In the genomic region with DNA sequence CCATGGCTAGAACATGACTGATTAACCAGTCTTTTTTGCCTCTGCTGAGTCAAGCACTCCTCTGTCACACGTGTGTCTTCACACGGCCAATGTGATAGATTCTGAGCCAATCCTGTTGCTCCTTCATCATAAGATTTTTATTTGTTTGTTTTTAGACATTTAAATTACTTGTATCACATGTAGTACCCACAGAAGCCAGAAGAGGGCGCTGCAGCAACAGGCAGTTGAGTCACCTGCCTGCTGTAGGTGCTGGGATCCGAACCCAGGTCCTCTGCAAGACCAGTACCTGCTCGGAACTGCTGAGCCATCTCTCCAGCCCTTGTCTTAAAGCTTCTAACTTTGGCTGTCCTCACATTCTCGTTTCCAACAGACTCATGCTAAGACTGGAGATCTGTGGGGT, we compare ENCODE assay signal across 17 mouse cellular contexts. TPM values are rescaled to one million over a fixed set of nuclear protein-coding genes. Genes with fewer than 3 reads are reported as not detected.
DNase-seq lines count a peak whose midpoint lies in the region; ATAC-seq and TF ChIP-seq lines count a peak whose summit lies in the region.
"Had no signal": no experiment of that assay in that cellular context is flagged by ENCODE, and none has a peak within 500 bp of the region (broad histone marks: within the 10 kb centered on the region; RNA-seq: fewer than 3 reads in every experiment).

No protein-coding gene starts in this region.

- H3K9me3 ChIP-seq in hindbrain, postnatal 0 days (ENCODE audit: low read length) = no peaks in the 10 kb centered on the region
- H3K9me3 ChIP-seq in hindbrain, embryonic 16.5 days (ENCODE audit: control insufficient read depth, low read length) = no peaks in the 10 kb centered on the region
- no peaks in the 10 kb centered on the region for H3K9me3 ChIP-seq in midbrain, embryonic 11.5 days (ENCODE audit: control insufficient read depth, low read length)
- no peaks in the 10 kb centered on the region for H3K9me3 ChIP-seq in midbrain, embryonic 15.5 days
- H3K9me3 ChIP-seq in stomach, postnatal 0 days (ENCODE audit: control insufficient read depth, low read length) = no peaks in the 10 kb centered on the region
- H3K9me3 ChIP-seq in heart, embryonic 12.5 days (replicated peaks) = peaks cover 13% of the 10 kb centered on the region; the same call in 1 of the 2 replicates
- H3K9me3 ChIP-seq: embryonic facial prominence, embryonic 12.5 days; stomach, embryonic 15.5 days had no signal

- H3K4me1 ChIP-seq in hindbrain, postnatal 0 days (ENCODE audit: insufficient read depth, low read length) = no peaks in the 10 kb centered on the region
- H3K4me1 ChIP-seq in hindbrain, embryonic 16.5 days (ENCODE audit: control insufficient read depth, insufficient read depth, low read depth, low read length) = no peaks in the 10 kb centered on the region
- no peaks in the 10 kb centered on the region for H3K4me1 ChIP-seq in midbrain, embryonic 11.5 days (ENCODE audit: control insufficient read depth, insufficient read depth, low read length)
- H3K4me1 ChIP-seq in midbrain, embryonic 15.5 days = no peaks in the 10 kb centered on the region
- no peaks in the 10 kb centered on the region for H3K4me1 ChIP-seq in stomach, postnatal 0 days (replicated peaks; ENCODE audit: control insufficient read depth, insufficient read depth)
- peaks cover 10% of the 10 kb centered on the region for H3K4me1 ChIP-seq in heart, embryonic 12.5 days (replicated peaks)
- H3K4me1 ChIP-seq: embryonic facial prominence, embryonic 12.5 days; forebrain, embryonic 13.5 days had no signal

- no peak overlapping the region for H3K4me2 ChIP-seq in hindbrain, postnatal 0 days (ENCODE audit: low read depth, low read length)
- H3K4me2 ChIP-seq in hindbrain, embryonic 16.5 days (ENCODE audit: low read length) = no peak overlapping the region
- H3K4me2 ChIP-seq in midbrain, embryonic 11.5 days = no peak overlapping the region
- H3K4me2 ChIP-seq in midbrain, embryonic 15.5 days = no peak overlapping the region
- no peak overlapping the region for H3K4me2 ChIP-seq in stomach, postnatal 0 days (replicated peaks; ENCODE audit: low read depth)
- H3K4me2 ChIP-seq in heart, embryonic 12.5 days = no peak overlapping the region
- H3K4me2 ChIP-seq: embryonic facial prominence, embryonic 12.5 days; forebrain, embryonic 13.5 days; stomach, embryonic 15.5 days had no signal

- H3K36me3 ChIP-seq in hindbrain, postnatal 0 days (ENCODE audit: insufficient read depth, low read length) = no peaks in the 10 kb centered on the region
- H3K36me3 ChIP-seq in hindbrain, embryonic 16.5 days (ENCODE audit: control insufficient read depth, insufficient read depth, low read length) = no peaks in the 10 kb centered on the region
- no peaks in the 10 kb centered on the region for H3K36me3 ChIP-seq in midbrain, embryonic 11.5 days (ENCODE audit: control insufficient read depth, insufficient read depth, low read length)
- H3K36me3 ChIP-seq in midbrain, embryonic 15.5 days (replicated peaks) = no peaks in the 10 kb centered on the region
- H3K36me3 ChIP-seq in stomach, postnatal 0 days (ENCODE audit: control insufficient read depth, insufficient read depth, low read length) = no peaks in the 10 kb centered on the region
- no peaks in the 10 kb centered on the region for H3K36me3 ChIP-seq in heart, embryonic 12.5 days
- H3K36me3 ChIP-seq: embryonic facial prominence, embryonic 12.5 days; stomach, embryonic 15.5 days had no signal

- no peak for ATAC-seq in hindbrain, postnatal 0 days
- no peak for ATAC-seq in hindbrain, embryonic 16.5 days
- ATAC-seq in midbrain, embryonic 11.5 days (ENCODE audit: low FRiP score) = no peak
- no peak for ATAC-seq in midbrain, embryonic 15.5 days (replicated peaks)
- no peak for ATAC-seq in stomach, postnatal 0 days (ENCODE audit: low FRiP score, low TSS enrichment)
- no peak for ATAC-seq in heart, embryonic 12.5 days (ENCODE audit: insufficient number of reproducible peaks, low FRiP score)
- ATAC-seq: forebrain, embryonic 13.5 days had no signal

- no peak overlapping the region for H3K4me3 ChIP-seq in hindbrain, postnatal 0 days (ENCODE audit: low read length)
- H3K4me3 ChIP-seq in hindbrain, embryonic 16.5 days (ENCODE audit: low read length) = no peak overlapping the region
- no peak overlapping the region for H3K4me3 ChIP-seq in midbrain, embryonic 11.5 days (ENCODE audit: low read depth, low read length)
- H3K4me3 ChIP-seq in midbrain, embryonic 15.5 days = no peak overlapping the region
- no peak overlapping the region for H3K4me3 ChIP-seq in stomach, postnatal 0 days (ENCODE audit: low read depth, low read length)
- no peak overlapping the region for H3K4me3 ChIP-seq in heart, embryonic 12.5 days
- H3K4me3 ChIP-seq: embryonic facial prominence, embryonic 12.5 days; forebrain, embryonic 13.5 days; stomach, embryonic 15.5 days had no signal

- no peaks in the 10 kb centered on the region for H3K27me3 ChIP-seq in hindbrain, postnatal 0 days (ENCODE audit: insufficient read depth, low read length)
- no peaks in the 10 kb centered on the region for H3K27me3 ChIP-seq in hindbrain, embryonic 16.5 days (replicated peaks; ENCODE audit: control insufficient read depth, insufficient read depth, low read length)
- H3K27me3 ChIP-seq in midbrain, embryonic 11.5 days (ENCODE audit: control insufficient read depth, insufficient read depth, low read length) = no peaks in the 10 kb centered on the region
- no peaks in the 10 kb centered on the region for H3K27me3 ChIP-seq in midbrain, embryonic 15.5 days (replicated peaks)
- H3K27me3 ChIP-seq in stomach, postnatal 0 days (ENCODE audit: control insufficient read depth, insufficient read depth, low read length) = no peaks in the 10 kb centered on the region
- H3K27me3 ChIP-seq in heart, embryonic 12.5 days (replicated peaks) = 0 out of 2 replicates have a peak, but pooled peaks cover under 1% of the 10 kb centered on the region
- H3K27me3 ChIP-seq: embryonic facial prominence, embryonic 12.5 days; forebrain, embryonic 13.5 days; stomach, embryonic 15.5 days had no signal

- WGBS in hindbrain, postnatal 0 days = 76% methylated on average over 6 of the region's 6 CpGs
- 77% methylated on average over 6 of the region's 6 CpGs for WGBS in hindbrain, embryonic 16.5 days
- WGBS in midbrain, embryonic 11.5 days = 70% methylated on average over 6 of the region's 6 CpGs
- WGBS in midbrain, embryonic 15.5 days = 71% methylated on average over 6 of the region's 6 CpGs
- WGBS in stomach, postnatal 0 days = 69% methylated on average over 6 of the region's 6 CpGs
- 61% methylated on average over 6 of the region's 6 CpGs for WGBS in heart, embryonic 12.5 days

- TF ChIP-seq EP300 in stomach, postnatal 0 days (optimal IDR thresholded peaks at IDR 0.05) = no peak

- H3K9ac ChIP-seq in hindbrain, postnatal 0 days (replicated peaks; ENCODE audit: low read length) = no peak overlapping the region
- H3K9ac ChIP-seq in hindbrain, embryonic 16.5 days (ENCODE audit: low read depth, low read length) = no peak overlapping the region
- no peak overlapping the region for H3K9ac ChIP-seq in midbrain, embryonic 11.5 days (ENCODE audit: low read length)
- no peak overlapping the region for H3K9ac ChIP-seq in midbrain, embryonic 15.5 days
- no peak overlapping the region for H3K9ac ChIP-seq in stomach, postnatal 0 days (ENCODE audit: low read length)
- no peak overlapping the region for H3K9ac ChIP-seq in heart, embryonic 12.5 days
- H3K9ac ChIP-seq: embryonic facial prominence, embryonic 12.5 days; forebrain, embryonic 13.5 days; stomach, embryonic 15.5 days had no signal

- TF ChIP-seq CTCF in hindbrain, postnatal 0 days (IDR thresholded peaks at IDR 0.05; ENCODE audit: low read depth) = peak; percentile 35
- peak; percentile 51 for TF ChIP-seq CTCF in stomach, postnatal 0 days (IDR thresholded peaks at IDR 0.05; ENCODE audit: low read depth)

- DNase-seq in hindbrain, postnatal 0 days (ENCODE audit: low spot score) = no peak
- DNase-seq in midbrain, embryonic 11.5 days (ENCODE audit: low spot score, missing footprints) = peak; percentile 80
- peak; percentile 74 for DNase-seq in R1 (ENCODE audit: low read depth, low spot score)
- no peak for DNase-seq in stomach, postnatal 0 days (ENCODE audit: low spot score)
- DNase-seq in right cerebral cortex, postnatal 10 days (ENCODE audit: low spot score in 2 of 2) = no peak
- DNase-seq: cerebellum, postnatal 10 days; heart, postnatal 10 days; midbrain, embryonic 14.5 days; right cerebral cortex, postnatal 14 days had no signal

- H3K27ac ChIP-seq in hindbrain, postnatal 0 days = no peak overlapping the region
- H3K27ac ChIP-seq in hindbrain, embryonic 16.5 days (ENCODE audit: low read depth, low read length) = no peak overlapping the region
- no peak overlapping the region for H3K27ac ChIP-seq in midbrain, embryonic 11.5 days (ENCODE audit: low read depth, low read length)
- no peak overlapping the region for H3K27ac ChIP-seq in midbrain, embryonic 15.5 days
- H3K27ac ChIP-seq in stomach, postnatal 0 days (replicated peaks) = no peak overlapping the region
- H3K27ac ChIP-seq in heart, embryonic 12.5 days (ENCODE audit: poor library complexity, severe bottlenecking) = no peak overlapping the region
- H3K27ac ChIP-seq: embryonic facial prominence, embryonic 12.5 days; forebrain, embryonic 13.5 days; stomach, embryonic 15.5 days had no signal

RNA-seq across cellular contexts. Expression of gene Irf8, which starts 13.1 kb away (rescaled TPM):
- total RNA-seq in hindbrain, postnatal 0 days (2014; rRNA removed) = 7.7 and 10.2 TPM in 2 replicates
- polyA plus RNA-seq in hindbrain, postnatal 0 days (2015; fragmentation: Nextera tagmentation; extraction: Ambion mirVana) = 5.2 and 6.2 TPM in 2 replicates
- polyA plus RNA-seq in hindbrain, embryonic 16.5 days (2015; fragmentation: Nextera tagmentation; extraction: Ambion mirVana) = 4.2 and 4.8 TPM in 2 replicates
- polyA plus RNA-seq in midbrain, embryonic 11.5 days (2014; fragmentation: Nextera tagmentation; extraction: Ambion mirVana) = 4.7 and 4.9 TPM in 2 replicates
- polyA plus RNA-seq in midbrain, embryonic 15.5 days (2015; fragmentation: Nextera tagmentation; extraction: Ambion mirVana) = 3.7 and 4.0 TPM in 2 replicates
- 18.7 and 18.9 TPM in 2 replicates for polyA plus RNA-seq in stomach, postnatal 0 days (2015; fragmentation: Nextera tagmentation; extraction: Ambion mirVana)
- polyA plus RNA-seq in heart, embryonic 12.5 days (2016; fragmentation: Nextera tagmentation; extraction: Ambion mirVana) = 4.9 and 5.6 TPM in 2 replicates

RNA-seq across cellular contexts. Expression of gene Emc8, which starts 54.7 kb away (rescaled TPM):
- total RNA-seq in hindbrain, postnatal 0 days (2014; rRNA removed) = 55.3 and 87.9 TPM in 2 replicates
- 124 and 128 TPM in 2 replicates for polyA plus RNA-seq in hindbrain, postnatal 0 days (2015; fragmentation: Nextera tagmentation; extraction: Ambion mirVana)
- 118 and 124 TPM in 2 replicates for polyA plus RNA-seq in hindbrain, embryonic 16.5 days (2015; fragmentation: Nextera tagmentation; extraction: Ambion mirVana)
- 292 and 306 TPM in 2 replicates for polyA plus RNA-seq in midbrain, embryonic 11.5 days (2014; fragmentation: Nextera tagmentation; extraction: Ambion mirVana)
- polyA plus RNA-seq in midbrain, embryonic 15.5 days (2015; fragmentation: Nextera tagmentation; extraction: Ambion mirVana) = 98.0 and 115 TPM in 2 replicates
- 149 and 162 TPM in 2 replicates for polyA plus RNA-seq in stomach, postnatal 0 days (2015; fragmentation: Nextera tagmentation; extraction: Ambion mirVana)
- polyA plus RNA-seq in heart, embryonic 12.5 days (2016; fragmentation: Nextera tagmentation; extraction: Ambion mirVana) = 168 and 183 TPM in 2 replicates

RNA-seq across cellular contexts. Expression of gene Cox4i1, which starts 55.0 kb away (rescaled TPM):
- total RNA-seq in hindbrain, postnatal 0 days (2014; rRNA removed) = 545 and 609 TPM in 2 replicates
- 1,628 and 1,662 TPM in 2 replicates for polyA plus RNA-seq in hindbrain, postnatal 0 days (2015; fragmentation: Nextera tagmentation; extraction: Ambion mirVana)
- polyA plus RNA-seq in hindbrain, embryonic 16.5 days (2015; fragmentation: Nextera tagmentation; extraction: Ambion mirVana) = 1,225 and 1,379 TPM in 2 replicates
- polyA plus RNA-seq in midbrain, embryonic 11.5 days (2014; fragmentation: Nextera tagmentation; extraction: Ambion mirVana) = 937 and 953 TPM in 2 replicates
- polyA plus RNA-seq in midbrain, embryonic 15.5 days (2015; fragmentation: Nextera tagmentation; extraction: Ambion mirVana) = 1,028 and 1,049 TPM in 2 replicates
- 1,419 and 1,437 TPM in 2 replicates for polyA plus RNA-seq in stomach, postnatal 0 days (2015; fragmentation: Nextera tagmentation; extraction: Ambion mirVana)
- polyA plus RNA-seq in heart, embryonic 12.5 days (2016; fragmentation: Nextera tagmentation; extraction: Ambion mirVana) = 1,676 and 1,716 TPM in 2 replicates

RNA-seq across cellular contexts. Expression of gene Gm27021, which starts 55.1 kb away (rescaled TPM):
- total RNA-seq in hindbrain, postnatal 0 days (2014; rRNA removed) = 3.1 and 7.0 TPM in 2 replicates
- polyA plus RNA-seq in hindbrain, postnatal 0 days (2015; fragmentation: Nextera tagmentation; extraction: Ambion mirVana) = 10.2 and 10.9 TPM in 2 replicates
- 6.5 and 7.9 TPM in 2 replicates for polyA plus RNA-seq in hindbrain, embryonic 16.5 days (2015; fragmentation: Nextera tagmentation; extraction: Ambion mirVana)
- polyA plus RNA-seq in midbrain, embryonic 11.5 days (2014; fragmentation: Nextera tagmentation; extraction: Ambion mirVana) = 3.4 and 3.5 TPM in 2 replicates
- polyA plus RNA-seq in midbrain, embryonic 15.5 days (2015; fragmentation: Nextera tagmentation; extraction: Ambion mirVana) = 6.6 and 6.8 TPM in 2 replicates
- 2.1 and 4.7 TPM in 2 replicates for polyA plus RNA-seq in stomach, postnatal 0 days (2015; fragmentation: Nextera tagmentation; extraction: Ambion mirVana)
- 0.72 TPM in 1 of 2 replicates, not detected in the other for polyA plus RNA-seq in heart, embryonic 12.5 days (2016; fragmentation: Nextera tagmentation; extraction: Ambion mirVana)
- total RNA-seq: gastrocnemius, postnatal 4 days; neutrophil, adult 5-6 weeks had no signal

Comparison
In these comparisons a context has a peak if more than half of its experiments do, and no peak if none do; other contexts are left out.
1. DNase-seq: peak in midbrain, embryonic 11.5 days (single experiment) and R1 (single experiment); none in hindbrain, postnatal 0 days (single experiment), stomach, postnatal 0 days (single experiment) and right cerebral cortex, postnatal 10 days (0 of 2).